Mouse (Mus musculus) intestine, embryonic 16.5 days (tissue): Measurements from ENCODE around the gene Tor1aip2. TPM values are rescaled to one million over a fixed set of nuclear protein-coding genes. Genes with fewer than 3 reads are reported as not detected.

ENCODE experiments used
- ATAC-seq: fragments of 200-750 bp; cut with Nextera tagmentation; 2 replicates; pipeline ENCODE4 v1.8.0; 2017; ENCODE audit warnings: moderate TSS enrichment, moderate library complexity
- H3K27ac ChIP-seq: fragments of 300-500 bp; sonication (generic); 2 replicates; pipeline ENCODE4 v1.5.1; 2014; ENCODE audit warnings: mild to moderate bottlenecking, low read length
- H3K27me3 ChIP-seq: fragments of 300-500 bp; sonication (generic); replicated peaks from 2 replicates; pipeline ENCODE4 v1.6.1; 2014; ENCODE audit warnings: low read length, control low read depth, mixed read lengths; ENCODE audit not compliant: control insufficient read depth, insufficient read depth
- H3K36me3 ChIP-seq: fragments of 300-500 bp; sonication (generic); 2 replicates; pipeline ENCODE4 v1.6.1; 2014; ENCODE audit warnings: low read length, control low read depth; ENCODE audit not compliant: control insufficient read depth, insufficient read depth
- H3K4me1 ChIP-seq: fragments of 300-500 bp; sonication (generic); 2 replicates; pipeline ENCODE4 v1.6.1; 2014; ENCODE audit warnings: low read length, control low read depth, mixed read lengths; ENCODE audit not compliant: control insufficient read depth, insufficient read depth
- H3K4me2 ChIP-seq: fragments of 300-500 bp; sonication (generic); 2 replicates; pipeline ENCODE4 v1.6.1; 2014; ENCODE audit warnings: low read depth, low read length, control low read depth
- H3K4me3 ChIP-seq: fragments of 300-500 bp; sonication (generic); 2 replicates; pipeline ENCODE4 v1.5.1; 2014; ENCODE audit warnings: mild to moderate bottlenecking, low read length
- H3K9ac ChIP-seq: fragments of 300-500 bp; sonication (generic); 2 replicates; pipeline ENCODE4 v1.6.1; 2014; ENCODE audit warnings: low read depth, low read length
- H3K9me3 ChIP-seq: fragments of 300-500 bp; sonication (generic); 2 replicates; pipeline ENCODE4 v1.6.1; 2016; ENCODE audit warnings: low read length, control low read depth; ENCODE audit not compliant: control insufficient read depth
- WGBS: fragments of 180-500 bp; shearing (Covaris S2); extraction: QIAGEN DNeasy Blood & Tissue Kit; methylation state at CpG from one replicate; pipeline ENCODE4 v1.1.7; 2014; 5-methylcytosine and 5-hydroxymethylcytosine counted together
- polyA plus RNA-seq: library from polyadenylated mRNA; unstranded; fragments of >200 nt; fragmentation: Nextera tagmentation; extraction: Ambion mirVana; gene quantifications from 2 replicates; pipeline ENCODE4 v1.2.1, GENCODE M21; 2015

Gene Tor1aip2
- polyA plus RNA-seq, 1 experiment from 2014 or later: 153 TPM

DNA sequence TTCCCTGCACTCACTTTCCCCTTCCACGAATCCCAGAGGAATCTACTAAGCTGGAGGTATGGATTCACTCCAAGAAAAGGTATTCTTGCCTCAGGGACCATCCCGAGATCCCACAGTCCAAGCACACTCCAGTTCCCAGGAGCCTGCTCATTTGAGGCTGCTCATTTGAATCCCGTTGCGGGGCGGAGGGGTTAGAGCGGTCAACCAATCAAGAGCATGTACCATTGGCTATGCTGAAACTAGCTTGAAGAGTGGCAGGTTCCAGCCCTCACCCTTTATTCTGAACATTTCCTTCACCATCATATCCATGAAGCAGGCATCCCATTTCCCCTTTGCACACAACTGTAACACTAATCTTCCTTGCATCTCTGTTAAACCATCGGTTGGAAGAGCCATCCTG lies 76.9 kb downstream of the Tor1aip2 start:
- H3K4me1 ChIP-seq: 0 out of 2 replicates have a peak, but pooled peaks cover 2% of the 10 kb centered on the region
- no peak for ATAC-seq
- H3K4me2 ChIP-seq: no peak overlapping the region
- H3K9me3 ChIP-seq: no peaks in the 10 kb centered on the region
- 55% methylated on average over 7 of the region's 7 CpGs for WGBS
- no peaks in the 10 kb centered on the region for H3K36me3 ChIP-seq
- H3K9ac ChIP-seq: no peak overlapping the region
- H3K27me3 ChIP-seq: no peaks in the 10 kb centered on the region
- H3K27ac ChIP-seq: no peak overlapping the region
- H3K4me3 ChIP-seq: no peak overlapping the region

GRCm38 (mm10) chr1:156113884-156114499 lies 78.8 kb downstream of the Tor1aip2 start:
- no peaks in the 10 kb centered on the region for H3K27me3 ChIP-seq
- 74% methylated on average over 8 of the region's 8 CpGs for WGBS
- no peak overlapping the region for H3K4me2 ChIP-seq
- no peaks in the 10 kb centered on the region for H3K9me3 ChIP-seq
- H3K36me3 ChIP-seq: no peaks in the 10 kb centered on the region
- H3K4me3 ChIP-seq: no peak overlapping the region
- no peak overlapping the region for H3K27ac ChIP-seq
- no peak for ATAC-seq
- no peak overlapping the region for H3K9ac ChIP-seq
- 0 out of 2 replicates have a peak, but pooled peaks cover 2% of the 10 kb centered on the region for H3K4me1 ChIP-seq

DNA sequence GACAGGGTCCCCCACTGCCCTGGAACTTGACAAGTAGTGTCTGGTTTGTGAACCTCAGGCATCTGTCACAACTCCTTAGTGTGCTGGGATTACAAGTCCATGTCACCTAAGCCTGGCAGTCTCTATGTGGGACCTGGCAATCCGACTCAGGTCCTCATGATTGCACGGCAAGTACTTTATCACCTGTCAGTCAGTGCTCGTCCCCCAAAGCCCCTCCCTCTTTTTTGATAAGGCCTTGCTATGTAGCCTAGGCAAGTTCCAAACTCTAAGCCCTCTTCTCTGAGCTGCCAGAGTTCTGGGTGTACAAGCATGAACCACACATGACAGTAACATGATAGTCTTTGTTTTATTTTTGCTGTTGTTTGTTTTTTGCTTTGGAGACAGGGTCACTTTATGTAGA lies 81.6 kb downstream of the Tor1aip2 start:
- WGBS: 39% methylated on average over 3 of the region's 3 CpGs

More for the DNA sequence above, 81.6 kb downstream of the Tor1aip2 start:
- no peaks in the 10 kb centered on the region for H3K9me3 ChIP-seq
- H3K27me3 ChIP-seq: no peaks in the 10 kb centered on the region
- no peaks in the 10 kb centered on the region for H3K36me3 ChIP-seq
- H3K9ac ChIP-seq: no peak overlapping the region
- ATAC-seq: no peak
- no peak overlapping the region for H3K4me3 ChIP-seq
- H3K4me1 ChIP-seq: no peaks in the 10 kb centered on the region
- no peak overlapping the region for H3K4me2 ChIP-seq
- H3K27ac ChIP-seq: no peak overlapping the region

Other genes starting within 250 kb of the Tor1aip2 start
- gene Qsox1, start 222.5 kb upstream of the Tor1aip2 start, polyA plus RNA-seq: 48.6 and 49.9 TPM in 2 replicates
- gene Cep350, start 62.1 kb upstream of the Tor1aip2 start, polyA plus RNA-seq: 7.5 and 9.8 TPM in 2 replicates
- 30.5 and 32.8 TPM in 2 replicates for gene Tor1aip1, start 1.1 kb downstream of the Tor1aip2 start, polyA plus RNA-seq
- 4.3 and 4.4 TPM in 2 replicates for gene Fam163a, start 169.6 kb downstream of the Tor1aip2 start, polyA plus RNA-seq